Mouse (Mus musculus) thymus, adult 2 months (tissue): ENCODE measurements around the gene Narfl. TPM values are rescaled to one million over a fixed set of nuclear protein-coding genes. Genes with fewer than 3 reads are reported as not detected.
"Not testable (repeated sequence)": the region's sequence is repeated elsewhere in the genome, so short reads cannot be mapped to it uniquely, and the experiment has no call there.

Experiments
- DNase-seq: peaks from one replicate; pipeline ENCODE4 v3.0.0; 2021
- H3K27ac ChIP-seq: fragments of 200-500 bp; 2 replicates; pipeline ENCODE4 v1.5.1; 2012; ENCODE audit warnings: low read length, control low read depth; ENCODE audit not compliant: control insufficient read depth, insufficient read depth
- H3K27me3 ChIP-seq: fragments of 200-500 bp; 2 replicates; pipeline ENCODE4 v1.6.1; 2012; ENCODE audit warnings: mild to moderate bottlenecking, low read length, moderate library complexity, mixed read lengths; ENCODE audit not compliant: control insufficient read depth, insufficient read depth
- H3K36me3 ChIP-seq: fragments of 200-500 bp; 2 replicates; pipeline ENCODE4 v1.6.1; 2012; ENCODE audit warnings: mild to moderate bottlenecking, low read length, moderate library complexity; ENCODE audit not compliant: control insufficient read depth, insufficient read depth
- H3K4me1 ChIP-seq: fragments of 200-500 bp; replicated peaks from 2 replicates; pipeline ENCODE4 v1.6.1; 2012; ENCODE audit warnings: low read length; ENCODE audit not compliant: control insufficient read depth, insufficient read depth
- H3K4me3 ChIP-seq: fragments of 200-500 bp; 2 replicates; pipeline ENCODE4 v1.5.1; 2012; ENCODE audit warnings: mild to moderate bottlenecking, low read length, control low read depth, moderate library complexity; ENCODE audit not compliant: control insufficient read depth, insufficient read depth
- CTCF ChIP-seq: fragments of 200-500 bp; IDR thresholded peaks from 2 replicates; pipeline ENCODE4 v1.5.1; 2012; ENCODE audit warnings: mild to moderate bottlenecking, control low read depth, low read length, moderate library complexity, borderline replicate concordance; ENCODE audit not compliant: control insufficient read depth, poor library complexity, insufficient read depth; ENCODE audit errors: extremely low read depth
- POLR2A ChIP-seq: fragments of 200-500 bp; IDR thresholded peaks from 2 replicates; pipeline ENCODE4 v1.6.1; 2012; ENCODE audit warnings: mild to moderate bottlenecking, low read length, control low read depth, moderate library complexity; ENCODE audit not compliant: control insufficient read depth, poor library complexity, insufficient read depth; ENCODE audit errors: extremely low read depth
- WGBS: fragments of 180-500 bp; shearing (Covaris S2); methylation state at CpG from one replicate; pipeline ENCODE4 v1.1.7; 2018; 5-methylcytosine and 5-hydroxymethylcytosine counted together
- polyA plus RNA-seq: library from polyadenylated mRNA; depleted of rRNA; stranded (reverse); fragments of >200 nt; gene quantifications from 2 replicates; pipeline ENCODE4 v1.2.3, GENCODE M21; 2012

Narfl gene
- polyA plus RNA-seq, 1 experiment: 33.5 TPM

- Histone ChIP-seq H3K36me3 (no peaks in the 10 kb centered on the region), H3K4me3 (no peak overlapping the region), H3K27ac (no peak overlapping the region), H3K4me1 (no peaks in the 10 kb centered on the region), H3K27me3 (no peaks in the 10 kb centered on the region)
- DNase-seq: no peak
- TF ChIP-seq POLR2A (no peak), CTCF (no peak)
- 90% methylated on average over 5 of the region's 5 CpGs for WGBS
These were observed 38.3 kb upstream of the Narfl start for GRCm38 (mm10) chr17:25735246-25735645.

- 79% methylated on average over 3 of the region's 3 CpGs for WGBS
- no peak for DNase-seq
- TF ChIP-seq CTCF (no peak), POLR2A (no peak)
- H3K27ac ChIP-seq: no peak within 1 kb of the TSS
- no peaks in the 10 kb centered on the region for H3K27me3 ChIP-seq
- no peaks in the 10 kb centered on the region for H3K4me1 ChIP-seq
- H3K4me3 ChIP-seq: no peak within 1 kb of the TSS
- H3K36me3 ChIP-seq: no peaks in the 10 kb centered on the region
These were observed 37.8 kb upstream of the Narfl start, which contains the start of gene Mslnl for GRCm38 (mm10) chr17:25735745-25736144. Gene Mslnl (plus strand): TSS chr17:25736042.

DNA sequence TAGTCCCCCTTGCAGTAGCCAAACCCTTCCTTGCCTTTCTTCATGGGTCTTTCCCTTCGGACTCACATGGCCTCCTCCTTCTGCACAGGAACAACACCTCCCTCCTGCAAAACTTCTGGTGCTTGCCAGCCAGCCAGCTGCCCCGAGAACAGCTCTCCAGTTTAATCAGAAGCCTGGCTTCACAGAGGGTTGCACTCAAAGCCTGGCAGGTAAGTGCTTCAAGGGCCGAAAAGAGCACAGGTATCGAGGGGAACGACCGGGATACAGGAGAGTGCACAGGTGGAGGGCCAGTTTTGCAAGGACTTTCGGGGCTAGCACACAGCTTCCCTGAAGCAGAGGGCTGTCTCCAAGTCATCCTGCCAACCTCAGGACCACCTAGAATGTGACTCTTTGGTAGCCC lies 34.7 kb upstream of the Narfl start:
- Histone ChIP-seq H3K4me1 (no peaks in the 10 kb centered on the region), H3K27me3 (no peaks in the 10 kb centered on the region), H3K27ac (no peak overlapping the region), H3K36me3 (no peaks in the 10 kb centered on the region), H3K4me3 (no peak overlapping the region)
- DNase-seq: no peak
- TF ChIP-seq POLR2A: no peak
- no peak for TF ChIP-seq CTCF
- WGBS: 78% methylated on average over 7 of the region's 7 CpGs

- not testable (repeated sequence) for H3K27ac ChIP-seq, H3K4me3 ChIP-seq, H3K36me3 ChIP-seq, DNase-seq, H3K27me3 ChIP-seq, H3K4me1 ChIP-seq
- 82% methylated on average over 12 of the region's 12 CpGs for WGBS
These were observed 32.1 kb upstream of the Narfl start for GRCm38 (mm10) chr17:25741471-25741870.

DNA sequence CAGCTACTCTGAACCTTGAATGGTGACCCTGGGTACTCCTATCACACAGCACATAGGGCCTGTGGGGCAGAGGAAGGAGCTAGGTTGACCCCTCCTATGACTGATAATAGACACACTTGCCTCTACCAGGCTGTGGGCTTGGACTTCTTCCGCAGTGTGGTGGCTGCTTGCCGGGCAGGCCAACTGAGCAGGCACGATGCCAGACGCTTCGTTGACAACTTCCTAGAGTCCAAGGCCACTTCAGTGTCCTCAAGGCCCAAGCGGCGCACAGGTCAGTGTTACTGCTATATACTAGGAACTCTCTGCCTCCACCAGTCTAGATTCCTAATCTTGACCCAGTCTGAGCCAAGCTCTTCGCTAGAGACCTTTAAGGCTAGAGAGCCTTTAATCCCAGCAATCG lies 29.7 kb upstream of the Narfl start:
- TF ChIP-seq POLR2A (no peak), CTCF (no peak)
- no peaks in the 10 kb centered on the region for H3K36me3 ChIP-seq
- H3K4me3 ChIP-seq: no peak overlapping the region
- no peak overlapping the region for H3K27ac ChIP-seq
- no peak for DNase-seq
- H3K4me1 ChIP-seq: no peaks in the 10 kb centered on the region
- H3K27me3 ChIP-seq: no peaks in the 10 kb centered on the region
- WGBS: 94% methylated on average over 9 of the region's 9 CpGs

DNA sequence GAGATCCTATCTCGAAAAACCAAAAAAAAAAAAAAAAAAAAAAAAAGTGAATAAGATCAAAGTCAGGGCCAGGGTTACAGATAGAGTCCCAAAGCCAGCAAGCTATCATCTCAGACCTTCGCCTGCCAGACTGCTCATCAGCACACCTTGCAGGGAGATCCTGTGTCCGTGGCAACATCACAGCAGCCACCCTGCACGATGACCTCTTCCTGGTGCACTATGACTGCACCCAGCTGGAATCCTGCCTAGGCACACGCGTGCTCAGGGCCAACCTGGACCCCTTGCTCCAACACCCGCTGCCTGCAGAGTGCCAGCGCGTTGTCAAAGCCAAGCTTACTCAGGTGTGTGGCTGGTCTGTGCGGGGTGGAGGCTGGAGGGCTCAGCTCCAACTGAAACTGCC lies 29.3 kb upstream of the Narfl start:
- Histone ChIP-seq H3K36me3 (no peaks in the 10 kb centered on the region), H3K4me3 (no peak overlapping the region), H3K4me1 (no peaks in the 10 kb centered on the region), H3K27me3 (no peaks in the 10 kb centered on the region), H3K27ac (no peak overlapping the region)
- DNase-seq: no peak
- WGBS: 81% methylated on average over 10 of the region's 10 CpGs
- TF ChIP-seq POLR2A (no peak), CTCF (no peak)

- DNase-seq: no peak
- Histone ChIP-seq H3K36me3 (no peaks in the 10 kb centered on the region), H3K4me3 (no peak overlapping the region), H3K4me1 (no peaks in the 10 kb centered on the region), H3K27me3 (no peaks in the 10 kb centered on the region), H3K27ac (no peak overlapping the region)
- 93% methylated on average over 4 of the region's 4 CpGs for WGBS
- TF ChIP-seq POLR2A (no peak), CTCF (no peak)
These were observed 25.3 kb upstream of the Narfl start for GRCm38 (mm10) chr17:25748238-25748637.
